Mouse (Mus musculus) cerebral cortex, adult 2 months (tissue): ENCODE results near the gene Il11ra1.

Experiments used
- WGBS: fragments of 180-500 bp; shearing (Covaris S2); methylation state at CpG from one replicate; pipeline ENCODE4 v1.1.7; 2018; 5-methylcytosine and 5-hydroxymethylcytosine counted together

Il11ra1 gene

DNA sequence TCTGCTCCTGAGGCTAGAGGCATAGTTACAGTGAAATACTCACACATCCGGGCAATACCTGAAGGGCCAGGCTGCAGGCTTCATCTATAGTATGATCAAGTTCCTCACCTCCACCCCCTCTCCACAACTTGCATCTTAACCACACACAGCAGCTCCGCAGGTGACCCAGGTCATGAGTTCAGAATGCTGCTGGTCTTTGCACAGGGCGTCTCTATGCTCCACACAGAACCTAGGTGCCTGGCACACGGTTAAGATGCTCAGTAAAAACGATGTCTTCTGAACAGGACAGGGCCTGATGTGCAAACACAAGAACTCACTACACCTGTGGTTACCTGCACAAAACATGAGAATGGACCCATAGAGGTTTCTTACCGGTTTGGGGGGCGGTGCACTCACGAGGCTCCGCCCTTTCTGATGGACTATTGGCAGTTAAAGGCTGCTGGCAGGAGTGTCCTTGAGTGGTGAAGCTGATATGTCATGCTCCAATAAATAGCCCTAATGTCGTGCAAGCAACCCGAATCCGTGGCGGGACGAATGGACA, 55.1 kb downstream of the Il11ra1 start, which contains the start of gene Galt:
Gene Galt, plus strand, starts transcription at position 432 of the 541 bp plus-strand sequence.
- WGBS: 13% methylated on average over 14 of the region's 14 CpGs

GRCm38 (mm10) chr4:41755338-41756305, 55.8 kb downstream of the Il11ra1 start, which contains the start of gene Sigmar1:
Gene Sigmar1, minus strand, starts transcription at chr4:41756157.
- under 1% methylated on average over 57 of the region's 57 CpGs for WGBS

- 60% methylated on average over 8 of the region's 8 CpGs for WGBS
Observed at GRCm38 (mm10) chr4:41756440-41756839, 56.7 kb downstream of the Il11ra1 start.

- WGBS: 89% methylated on average over 13 of the region's 13 CpGs
Observed at GRCm38 (mm10) chr4:41757321-41757720, 57.5 kb downstream of the Il11ra1 start.

DNA sequence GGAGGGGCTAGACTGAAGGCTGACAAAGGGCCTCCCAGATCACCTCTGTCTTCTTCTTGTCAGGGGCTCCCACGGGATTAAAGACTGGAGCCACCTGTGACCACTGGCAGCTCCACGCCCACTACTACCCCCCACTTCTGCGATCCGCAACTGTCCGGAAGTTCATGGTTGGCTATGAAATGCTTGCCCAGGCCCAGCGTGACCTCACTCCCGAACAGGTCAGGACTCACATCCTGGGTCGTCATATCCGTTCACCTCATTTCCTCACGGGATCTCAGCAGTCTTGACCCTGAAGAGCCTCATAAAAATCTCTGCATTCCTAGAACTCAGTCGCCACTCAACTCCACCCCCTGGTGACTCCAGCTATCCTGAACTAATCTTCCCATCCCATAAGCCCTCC, 58.2 kb downstream of the Il11ra1 start:
- 76% methylated on average over 11 of the region's 11 CpGs for WGBS

DNA sequence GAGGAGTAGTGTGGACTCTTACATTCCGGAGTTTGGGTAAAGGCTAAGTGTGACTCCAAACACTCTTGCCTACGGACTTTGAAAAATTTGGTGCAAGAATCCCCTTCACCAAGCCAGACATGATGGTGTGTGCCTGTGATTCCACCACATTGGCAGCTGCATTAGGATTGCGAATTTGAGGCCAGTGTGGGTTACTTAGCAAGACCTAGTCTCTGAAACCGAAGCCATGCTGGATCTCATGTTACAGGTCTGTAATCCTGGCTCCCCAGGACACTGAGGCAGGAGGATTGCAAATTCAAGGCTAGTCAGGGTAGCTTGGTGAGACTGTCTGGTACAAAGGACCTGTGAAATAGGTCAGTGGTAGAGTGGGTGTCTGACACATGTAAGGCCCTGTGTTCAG, 58.9 kb downstream of the Il11ra1 start:
- WGBS: 80% methylated on average over 4 of the region's 4 CpGs

DNA sequence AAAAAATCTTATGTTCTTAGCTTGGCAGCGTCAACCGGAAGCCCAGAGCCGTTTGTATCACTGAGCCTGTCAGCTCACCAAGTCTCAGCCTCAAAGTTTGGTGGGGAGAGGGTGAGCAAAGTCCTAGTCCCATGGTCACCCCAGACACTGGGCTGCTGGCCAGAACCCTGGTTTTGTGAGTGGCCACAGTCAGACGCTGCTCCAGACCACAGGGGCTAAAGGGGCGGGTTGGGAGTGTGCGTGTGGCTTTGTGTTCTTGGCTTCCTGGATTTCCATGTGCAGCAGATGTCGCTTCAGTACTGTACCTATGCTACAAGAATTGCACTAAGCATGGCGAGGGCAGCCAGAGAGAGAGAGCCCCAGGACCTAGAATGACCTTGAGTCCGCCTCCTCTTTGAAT, 59.4 kb downstream of the Il11ra1 start:
- WGBS: 42% methylated on average over 9 of the region's 9 CpGs

DNA sequence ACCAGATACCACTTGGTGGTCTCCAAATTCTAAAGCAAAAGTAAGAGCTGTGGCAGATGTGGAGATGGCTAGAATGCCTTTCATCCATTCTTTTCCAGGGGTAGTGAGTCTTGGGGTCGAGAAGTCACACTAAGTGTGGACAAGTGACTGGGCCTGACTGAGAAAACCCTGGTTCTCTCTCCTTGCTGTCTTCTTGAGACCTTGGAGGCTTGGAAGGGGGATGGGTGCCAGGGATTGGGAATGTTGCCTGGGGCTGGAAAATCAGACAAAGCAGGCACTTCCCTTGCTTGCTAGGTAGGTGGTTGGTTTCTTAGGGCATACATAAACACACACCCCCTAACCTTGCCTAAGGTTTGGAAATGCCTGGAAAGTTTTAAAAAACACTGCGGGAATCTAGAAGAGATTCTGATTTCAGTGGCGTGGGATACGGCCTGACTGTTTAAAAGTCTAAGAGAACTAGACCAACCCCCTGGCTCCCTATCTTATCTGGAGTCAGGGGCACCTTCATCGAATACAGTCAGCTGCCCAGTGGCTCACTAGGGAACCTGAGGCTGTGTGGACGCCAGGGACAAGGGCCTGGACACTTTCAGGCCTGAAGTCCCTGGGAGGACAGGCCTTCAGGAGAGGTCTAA, 60.0 kb downstream of the Il11ra1 start:
- WGBS: 39% methylated on average over 6 of the region's 6 CpGs

- WGBS: 8% methylated on average over 15 of the region's 15 CpGs
Observed at GRCm38 (mm10) chr4:41760288-41760721, 60.5 kb downstream of the Il11ra1 start.

- 56% methylated on average over 4 of the region's 4 CpGs for WGBS
Observed at GRCm38 (mm10) chr4:41760911-41761310, 61.1 kb downstream of the Il11ra1 start.

DNA sequence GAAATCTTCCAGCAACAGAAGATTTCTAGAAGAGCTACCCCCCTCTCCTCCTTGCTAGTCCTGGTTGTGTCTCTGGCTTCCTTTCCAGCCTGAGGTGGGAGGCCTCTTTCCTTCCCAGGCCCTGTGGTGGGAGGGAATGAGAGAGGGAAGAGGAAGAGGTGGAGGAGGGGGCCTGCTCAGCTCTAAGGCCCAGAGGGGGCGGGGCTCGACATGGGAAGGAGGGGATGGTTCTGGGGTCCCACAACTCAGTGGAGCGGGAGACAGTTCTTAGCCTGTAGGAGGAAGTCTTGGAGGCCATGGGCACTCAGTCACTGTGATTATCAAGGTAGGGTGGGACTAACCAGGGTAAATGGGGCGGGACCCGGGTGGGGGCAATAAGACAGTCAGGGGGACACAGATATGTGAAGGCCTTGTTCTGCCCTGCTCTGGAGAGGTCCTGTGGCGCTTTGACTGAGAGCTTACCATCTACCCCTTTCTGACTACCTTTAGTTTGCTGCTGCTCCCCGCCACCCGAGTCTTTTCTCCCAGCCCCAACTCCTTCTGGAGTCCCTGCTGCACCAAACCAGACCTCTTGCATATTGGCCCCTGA, 62.4 kb downstream of the Il11ra1 start:
- WGBS: 60% methylated on average over 8 of the region's 8 CpGs

GRCm38 (mm10) chr4:41762688-41763114, 62.9 kb downstream of the Il11ra1 start:
- 36% methylated on average over 8 of the region's 8 CpGs for WGBS

- WGBS: 40% methylated on average over 4 of the region's 6 CpGs
Observed at GRCm38 (mm10) chr4:41763176-41763575, 63.4 kb downstream of the Il11ra1 start.

- 67% methylated on average over 10 of the region's 10 CpGs for WGBS
Observed at GRCm38 (mm10) chr4:41767301-41767700, 67.5 kb downstream of the Il11ra1 start.

- WGBS: 7% methylated on average over 10 of the region's 16 CpGs
Observed at GRCm38 (mm10) chr4:41772946-41773345, 73.2 kb downstream of the Il11ra1 start.

DNA sequence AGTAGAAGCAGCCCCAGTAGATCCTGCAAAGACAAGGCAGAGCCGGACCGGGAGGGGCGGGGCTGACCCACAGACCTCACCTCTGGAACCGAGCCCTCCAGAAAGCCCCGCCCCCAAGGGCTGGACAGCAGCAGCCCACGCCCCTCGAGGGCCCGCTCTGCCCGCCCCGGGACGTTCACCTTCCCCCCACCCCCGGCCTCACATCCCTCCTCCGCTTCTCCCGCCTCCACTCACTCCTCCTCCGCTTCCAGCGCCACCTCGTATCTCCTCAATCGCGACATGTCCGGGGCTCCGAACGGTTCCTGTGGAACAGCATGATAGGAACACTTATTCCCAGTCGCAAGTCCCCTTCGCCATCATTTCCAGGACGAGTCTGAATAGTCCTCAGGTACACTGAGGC, 73.7 kb downstream of the Il11ra1 start:
- under 1% methylated on average over 20 of the region's 25 CpGs for WGBS

DNA sequence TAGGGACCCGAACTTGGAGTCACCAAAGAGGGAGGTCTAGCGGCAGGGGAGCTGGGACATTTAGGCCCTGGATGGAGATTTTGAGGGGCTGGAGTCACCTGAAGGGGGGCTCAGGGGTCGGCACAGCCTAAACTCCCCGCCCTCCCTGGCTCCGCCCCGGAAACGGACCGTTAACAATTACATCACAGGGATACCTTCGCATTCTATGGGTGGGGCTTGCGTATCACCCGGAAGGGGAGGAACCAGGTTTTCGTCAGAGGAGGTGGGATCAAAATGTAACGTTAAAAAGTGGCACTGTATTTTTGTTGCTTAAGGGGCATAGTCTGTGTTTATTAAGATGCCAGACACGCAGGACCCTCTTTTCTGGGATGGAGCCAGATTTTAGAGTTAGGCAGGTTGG, 74.2 kb downstream of the Il11ra1 start, which contains the start of gene Ccl27a:
Gene Ccl27a, minus strand, starts transcription at position 246 of the 400 bp plus-strand sequence.
- 5% methylated on average over 12 of the region's 14 CpGs for WGBS

DNA sequence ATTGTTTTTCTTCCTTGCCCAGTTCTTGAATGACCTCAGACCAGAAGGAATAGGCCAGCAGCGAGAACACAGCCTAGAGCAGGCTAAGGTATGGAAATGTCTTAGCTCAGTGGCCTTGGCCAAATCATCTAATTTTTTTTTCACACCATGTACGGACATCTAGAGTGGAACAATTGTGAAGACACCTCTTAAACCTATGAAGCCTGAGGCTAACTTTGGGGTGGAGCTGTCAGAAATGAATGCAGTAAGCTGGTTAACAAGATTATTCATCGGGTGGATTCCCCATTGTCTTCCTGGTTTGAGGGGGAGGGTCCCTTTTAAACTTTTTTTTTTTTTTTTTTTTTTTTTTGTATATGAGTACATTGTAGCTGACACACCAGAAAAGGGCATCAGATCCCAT, 74.7 kb downstream of the Il11ra1 start:
- 60% methylated on average over 3 of the region's 3 CpGs for WGBS

DNA sequence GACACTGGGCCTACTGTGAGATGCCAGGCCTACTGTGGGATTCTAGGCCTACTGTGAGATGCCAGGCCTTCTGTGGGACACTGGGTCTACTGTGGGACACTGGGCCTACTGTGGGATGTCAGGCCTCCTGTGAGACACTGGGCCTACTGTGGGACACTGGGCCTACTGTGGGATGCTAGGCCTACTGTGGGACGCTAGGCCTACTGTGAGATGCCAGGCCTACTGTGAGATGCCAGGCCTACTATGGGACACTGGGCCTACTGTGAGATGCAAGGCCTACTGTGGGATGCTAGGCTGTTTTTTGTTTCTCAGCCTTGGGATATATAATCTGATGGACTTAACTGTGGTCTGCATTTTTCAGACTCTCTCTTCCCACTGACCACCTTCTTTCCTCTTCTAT, 76.1 kb downstream of the Il11ra1 start:
- WGBS: 87% methylated on average over 1 of the region's 1 CpGs

DNA sequence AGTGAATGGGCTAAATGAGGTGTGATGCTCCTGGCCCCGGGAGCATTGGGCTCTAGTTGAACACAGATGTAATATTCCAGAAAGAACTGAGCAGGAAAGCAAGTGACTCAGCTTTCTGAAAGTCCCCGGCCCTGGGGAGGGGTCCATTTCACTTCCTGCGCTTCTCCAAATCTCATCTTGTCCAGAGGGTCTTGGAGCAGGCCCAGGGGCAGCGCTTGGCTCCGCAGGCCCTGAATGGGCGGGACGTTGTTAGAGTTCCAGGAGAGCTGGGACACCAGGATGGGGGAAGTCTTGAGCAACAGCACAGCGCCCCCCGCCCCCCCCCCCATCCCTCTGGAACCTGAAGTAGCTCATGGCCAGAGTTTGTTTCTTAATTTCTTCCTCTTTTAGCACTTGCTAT, 81.5 kb downstream of the Il11ra1 start:
- WGBS: 17% methylated on average over 9 of the region's 9 CpGs

- WGBS: 17% methylated on average over 15 of the region's 21 CpGs
Observed at GRCm38 (mm10) chr4:41781748-41782485, 82.1 kb downstream of the Il11ra1 start.
